Mouse (Mus musculus): Measurements from ENCODE around the gene Eif2a. TPM values are rescaled to one million over a fixed set of nuclear protein-coding genes. Genes with fewer than 3 reads are reported as not detected.

Eif2a gene
- polyA plus RNA-seq, 1 experiment from 2014 or later, result 48.1 TPM

DNA sequence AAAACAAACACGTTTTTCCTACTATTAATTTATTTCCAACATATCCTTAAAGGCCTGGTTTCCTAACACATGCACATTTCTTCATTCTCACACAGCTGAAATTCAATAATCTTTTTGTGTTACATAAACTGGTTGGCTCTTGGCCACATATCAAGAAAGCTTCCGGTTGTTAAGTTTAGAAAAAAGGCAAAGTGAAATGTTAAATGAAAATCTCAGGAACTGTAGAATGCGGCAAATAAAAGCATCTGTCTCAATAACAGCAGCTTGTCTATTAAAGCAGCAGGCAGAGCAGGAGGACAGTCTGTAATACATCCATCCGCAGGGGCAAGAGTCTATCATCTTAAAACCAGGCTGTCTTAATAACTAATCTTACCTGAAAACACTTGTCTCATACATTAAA is 1.4 kb upstream of the Eif2a start:
- H3K9me3 ChIP-seq, result no peaks in the 10 kb centered on the region
- H3K36me3 ChIP-seq, result peaks cover 6% of the 10 kb centered on the region; the same call in 1 of the 2 replicates
- H3K4me3 ChIP-seq (replicated peaks), result peak overlapping the region; percentile 98
- H3K27me3 ChIP-seq (replicated peaks), result no peaks in the 10 kb centered on the region
- peak overlapping the region; percentile 60 for H3K4me2 ChIP-seq
- H3K9ac ChIP-seq, result peak overlapping the region; percentile 98; the same call in 1 of the 2 replicates
- 33% methylated on average over 4 of the region's 4 CpGs for WGBS
- no peak for ATAC-seq (ENCODE audit: insufficient read depth, low FRiP score, low read depth)
- H3K27ac ChIP-seq, result no peak overlapping the region
- 0 out of 2 replicates have a peak, but pooled peaks cover 3% of the 10 kb centered on the region for H3K4me1 ChIP-seq

DNA sequence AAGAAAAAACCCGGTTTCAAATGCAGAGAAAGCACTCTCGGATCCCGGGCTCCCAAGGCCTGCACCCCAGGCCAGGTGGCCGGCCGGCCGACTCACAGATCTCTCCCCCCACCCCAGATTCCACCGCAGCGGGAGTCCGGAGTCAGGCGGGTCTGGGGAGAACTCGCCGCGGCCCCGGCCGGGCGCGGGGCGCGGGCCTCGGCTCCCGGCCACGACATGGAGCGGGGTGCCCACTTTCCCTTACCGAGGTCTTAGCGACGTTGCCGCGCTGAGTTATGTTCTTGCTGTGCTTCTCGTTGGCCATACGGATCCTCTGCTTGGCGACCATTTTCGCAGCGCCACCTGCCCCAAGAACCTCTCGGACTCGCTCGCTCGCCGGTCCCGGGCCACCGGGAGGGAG is 455 bp upstream of the Eif2a start:
- H3K27ac ChIP-seq, result peak overlapping the region; percentile 95
- no peaks in the 10 kb centered on the region for H3K27me3 ChIP-seq (replicated peaks)
- H3K4me3 ChIP-seq (replicated peaks), result peak overlapping the region; percentile 98
- peak overlapping the region; percentile 98 for H3K9ac ChIP-seq
- WGBS, result under 1% methylated on average over 40 of the region's 40 CpGs
- peak; percentile 24 for ATAC-seq (ENCODE audit: insufficient read depth, low FRiP score, low read depth)
- peaks cover 6% of the 10 kb centered on the region; the same call in 1 of the 2 replicates for H3K36me3 ChIP-seq
- H3K4me1 ChIP-seq, result 0 out of 2 replicates have a peak, but pooled peaks cover 3% of the 10 kb centered on the region
- no peaks in the 10 kb centered on the region for H3K9me3 ChIP-seq
- H3K4me2 ChIP-seq, result peak overlapping the region; percentile 60

DNA sequence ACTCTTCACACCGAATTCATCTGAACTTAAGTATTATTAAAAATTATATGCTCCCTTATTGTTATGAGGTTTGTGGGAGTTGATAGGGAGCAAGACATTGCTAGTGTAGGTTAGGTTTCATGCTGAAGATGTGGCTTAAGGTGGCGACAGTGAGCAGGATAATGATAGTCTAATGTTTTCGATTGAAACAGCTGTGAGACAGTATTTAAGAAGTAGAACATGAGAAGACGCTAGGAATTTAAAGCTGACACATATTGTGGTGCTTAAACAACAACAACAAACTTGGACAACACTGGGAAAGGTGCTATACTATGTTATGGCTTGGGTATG is 752 bp downstream of the Eif2a start:
- Histone ChIP-seq H3K4me2 (peak overlapping the region; percentile 69), H3K27me3 (replicated peaks) (no peaks in the 10 kb centered on the region), H3K36me3 (peaks cover 4% of the 10 kb centered on the region; the same call in 1 of the 2 replicates), H3K27ac (peak overlapping the region; percentile 95), H3K4me1 (0 out of 2 replicates have a peak, but pooled peaks cover 1% of the 10 kb centered on the region), H3K9ac (no peak overlapping the region), H3K9me3 (no peaks in the 10 kb centered on the region), H3K4me3 (replicated peaks) (peak overlapping the region; percentile 98)
- WGBS, result 2% methylated on average over 4 of the region's 4 CpGs
- no peak for ATAC-seq (ENCODE audit: insufficient read depth, low FRiP score, low read depth)

DNA sequence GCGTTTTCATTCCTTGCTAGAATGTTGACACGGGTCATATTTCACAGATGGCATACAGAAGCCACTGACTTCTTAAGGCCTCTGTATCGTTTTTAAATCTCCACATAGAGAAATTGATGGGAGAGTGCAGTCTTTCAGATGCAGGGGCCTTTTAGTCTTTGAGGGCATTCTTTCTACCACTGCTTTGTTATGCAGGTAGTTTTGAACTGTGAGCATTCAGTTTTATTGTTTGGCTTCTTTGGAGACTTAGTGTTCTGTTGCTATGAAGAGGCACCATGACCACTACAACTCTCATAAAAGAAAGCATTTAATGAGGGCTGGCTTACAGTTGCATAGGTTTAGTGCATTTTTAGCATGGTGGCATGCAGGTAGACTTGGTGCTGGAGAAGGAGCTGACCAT is 11.0 kb downstream of the Eif2a start:
- H3K4me1 ChIP-seq, result no peaks in the 10 kb centered on the region
- H3K9me3 ChIP-seq, result no peaks in the 10 kb centered on the region
- no peaks in the 10 kb centered on the region for H3K27me3 ChIP-seq (replicated peaks)
- no peak overlapping the region for H3K9ac ChIP-seq
- WGBS, result 83% methylated on average over 3 of the region's 3 CpGs
- ATAC-seq (ENCODE audit: insufficient read depth, low FRiP score, low read depth), result no peak
- no peak overlapping the region for H3K27ac ChIP-seq
- peaks cover 22% of the 10 kb centered on the region for H3K36me3 ChIP-seq
- no peak overlapping the region for H3K4me2 ChIP-seq
- no peak overlapping the region for H3K4me3 ChIP-seq (replicated peaks)

DNA sequence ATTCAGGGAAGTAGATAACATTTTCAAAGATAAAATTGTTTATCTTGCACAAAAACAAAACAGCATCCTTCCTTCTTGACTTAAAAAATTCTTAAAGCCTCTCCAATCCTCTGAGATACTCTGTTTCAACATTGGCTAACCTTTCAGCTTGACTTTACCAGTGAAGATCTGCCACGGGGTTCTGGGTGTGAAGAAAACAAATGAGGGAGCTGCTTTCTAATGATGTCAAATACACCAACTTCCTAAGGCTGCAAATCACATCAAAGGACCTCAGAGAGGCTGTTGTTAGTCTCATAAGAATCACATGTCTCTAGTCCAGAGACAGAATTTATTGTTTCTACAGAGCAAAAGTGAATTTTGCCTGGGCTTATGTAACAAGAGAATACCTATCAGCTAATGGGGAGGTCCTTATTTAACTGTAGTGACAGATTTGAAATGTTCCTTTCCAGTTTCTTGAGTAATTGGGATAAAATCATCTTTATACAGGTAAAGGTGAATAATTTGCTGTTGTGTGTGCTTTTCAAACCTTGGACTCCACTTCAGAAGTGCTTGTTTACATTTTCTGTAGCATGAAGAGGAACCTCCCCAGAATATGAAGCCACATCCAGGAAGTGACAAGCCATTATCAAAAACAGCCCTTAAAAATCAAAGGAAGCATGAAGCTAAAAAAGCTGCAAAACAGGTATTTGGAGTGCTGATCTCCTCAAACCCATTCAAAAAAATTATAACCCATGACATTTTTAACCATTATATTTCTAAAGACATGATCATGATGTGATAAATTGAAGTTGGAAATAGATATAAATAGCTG is 26.6 kb downstream of the Eif2a start:
- Histone ChIP-seq H3K27ac (no peak overlapping the region), H3K9me3 (no peaks in the 10 kb centered on the region), H3K4me2 (no peak overlapping the region), H3K9ac (no peak overlapping the region), H3K36me3 (peaks cover 34% of the 10 kb centered on the region), H3K4me3 (replicated peaks) (no peak overlapping the region), H3K27me3 (replicated peaks) (no peaks in the 10 kb centered on the region), H3K4me1 (no peaks in the 10 kb centered on the region)
- ATAC-seq (ENCODE audit: insufficient read depth, low FRiP score, low read depth), result no peak
- 65% methylated on average over 1 of the region's 1 CpGs for WGBS

DNA sequence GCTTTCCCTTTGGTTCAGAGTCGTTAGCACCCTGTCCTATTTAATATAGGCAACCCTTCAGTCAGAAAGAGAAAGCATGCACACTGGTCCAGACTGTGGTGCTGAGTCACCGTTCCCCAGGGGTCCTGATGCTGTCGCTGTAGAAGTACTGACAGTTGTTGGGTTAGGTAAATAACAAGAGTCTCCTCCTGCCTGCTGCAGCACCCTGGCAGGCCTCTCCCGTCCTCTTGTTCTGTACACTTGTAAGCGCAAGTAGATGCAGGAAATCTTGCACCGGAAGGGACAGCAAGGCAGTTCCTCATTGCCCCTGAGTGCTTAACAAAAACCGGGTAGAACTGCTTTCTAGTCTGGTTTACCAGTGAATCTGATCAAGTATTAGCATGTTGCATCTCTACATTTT is 31.0 kb downstream of the Eif2a start:
- no peak overlapping the region for H3K27ac ChIP-seq
- H3K4me2 ChIP-seq, result no peak overlapping the region
- H3K9ac ChIP-seq, result no peak overlapping the region
- no peak overlapping the region for H3K4me3 ChIP-seq (replicated peaks)
- H3K4me1 ChIP-seq, result no peaks in the 10 kb centered on the region
- WGBS, result 85% methylated on average over 7 of the region's 7 CpGs
- H3K27me3 ChIP-seq (replicated peaks), result no peaks in the 10 kb centered on the region
- H3K36me3 ChIP-seq, result peaks cover 23% of the 10 kb centered on the region
- no peak for ATAC-seq (ENCODE audit: insufficient read depth, low FRiP score, low read depth)
- no peaks in the 10 kb centered on the region for H3K9me3 ChIP-seq

DNA sequence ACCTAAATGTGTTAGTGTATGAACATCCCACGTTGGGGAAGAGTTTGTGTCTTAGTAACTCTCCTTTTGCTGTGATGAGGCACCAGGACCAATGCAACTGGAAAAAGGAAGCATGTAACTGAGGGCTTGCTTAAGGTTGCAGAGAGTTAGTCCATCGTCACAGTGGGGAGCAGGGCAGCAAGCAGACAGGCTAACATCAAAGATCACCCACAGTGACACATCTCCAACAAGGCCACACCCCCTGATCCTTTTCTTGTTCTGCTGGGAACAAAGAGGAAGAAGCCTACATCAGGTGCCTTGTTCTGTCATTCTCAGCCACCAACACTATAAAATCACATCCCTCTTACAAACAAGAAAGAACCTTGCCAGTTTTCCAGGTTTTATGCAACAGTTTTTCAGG is 34.3 kb downstream of the Eif2a start:
- no peaks in the 10 kb centered on the region for H3K27me3 ChIP-seq (replicated peaks)
- 42% methylated on average over 2 of the region's 2 CpGs for WGBS
- no peak overlapping the region for H3K4me2 ChIP-seq
- no peak for ATAC-seq (ENCODE audit: insufficient read depth, low FRiP score, low read depth)
- H3K9me3 ChIP-seq, result no peaks in the 10 kb centered on the region
- no peak overlapping the region for H3K9ac ChIP-seq
- no peak overlapping the region for H3K27ac ChIP-seq
- H3K36me3 ChIP-seq, result peaks cover 11% of the 10 kb centered on the region; the same call in 1 of the 2 replicates
- H3K4me3 ChIP-seq (replicated peaks), result no peak overlapping the region
- H3K4me1 ChIP-seq, result no peaks in the 10 kb centered on the region

DNA sequence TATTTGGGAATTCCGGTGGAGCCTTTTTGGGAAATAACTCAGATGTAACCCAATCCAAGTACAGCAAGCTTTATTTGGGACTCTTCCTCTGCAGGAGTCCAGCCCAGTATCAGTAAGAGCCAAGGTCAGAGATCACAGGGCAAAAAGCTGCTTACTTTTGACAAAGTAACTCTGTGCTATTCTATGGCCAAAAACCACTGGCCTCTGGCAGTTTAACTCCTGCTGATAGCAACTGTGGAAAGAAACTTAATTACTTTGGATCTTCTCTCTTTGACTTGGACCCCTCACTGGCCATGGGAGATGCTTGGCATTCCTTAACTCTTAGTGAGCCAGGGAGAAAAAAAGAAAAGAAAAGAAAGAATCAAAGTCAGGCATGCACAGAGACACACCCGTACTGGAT is 35.8 kb downstream of the Eif2a start:
- Histone ChIP-seq H3K4me2 (no peak overlapping the region), H3K36me3 (0 out of 2 replicates have a peak, but pooled peaks cover 7% of the 10 kb centered on the region), H3K27ac (no peak overlapping the region), H3K27me3 (replicated peaks) (no peaks in the 10 kb centered on the region), H3K4me3 (replicated peaks) (no peak overlapping the region), H3K4me1 (no peaks in the 10 kb centered on the region), H3K9me3 (no peaks in the 10 kb centered on the region), H3K9ac (no peak overlapping the region)
- WGBS, result 51% methylated on average over 2 of the region's 2 CpGs
- no peak for ATAC-seq (ENCODE audit: insufficient read depth, low FRiP score, low read depth)

DNA sequence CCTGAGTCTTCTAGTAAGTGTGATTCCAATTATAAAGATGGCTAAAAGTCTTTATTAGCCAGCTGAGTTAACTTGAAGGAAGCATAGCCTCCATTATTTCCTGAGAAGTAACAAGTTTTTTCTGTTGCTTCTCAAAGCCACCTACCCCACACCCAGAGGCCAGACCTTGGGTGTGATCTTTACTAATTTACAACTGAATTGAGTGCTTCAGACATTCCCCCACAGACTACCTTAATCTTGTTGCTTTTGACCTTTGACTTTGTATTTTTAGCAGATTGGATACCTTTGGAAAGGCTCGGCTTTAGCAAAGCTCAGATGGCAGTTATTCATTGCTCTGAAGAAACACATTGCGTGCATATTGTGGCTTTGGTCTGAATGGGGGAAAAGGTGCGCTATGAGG is 45.2 kb downstream of the Eif2a start:
- Histone ChIP-seq H3K4me1 (no peaks in the 10 kb centered on the region), H3K36me3 (no peaks in the 10 kb centered on the region), H3K9ac (no peak overlapping the region), H3K27me3 (replicated peaks) (no peaks in the 10 kb centered on the region), H3K4me3 (replicated peaks) (no peak overlapping the region), H3K4me2 (no peak overlapping the region), H3K27ac (no peak overlapping the region), H3K9me3 (no peaks in the 10 kb centered on the region)
- no peak for ATAC-seq (ENCODE audit: insufficient read depth, low FRiP score, low read depth)
- 73% methylated on average over 3 of the region's 3 CpGs for WGBS

DNA sequence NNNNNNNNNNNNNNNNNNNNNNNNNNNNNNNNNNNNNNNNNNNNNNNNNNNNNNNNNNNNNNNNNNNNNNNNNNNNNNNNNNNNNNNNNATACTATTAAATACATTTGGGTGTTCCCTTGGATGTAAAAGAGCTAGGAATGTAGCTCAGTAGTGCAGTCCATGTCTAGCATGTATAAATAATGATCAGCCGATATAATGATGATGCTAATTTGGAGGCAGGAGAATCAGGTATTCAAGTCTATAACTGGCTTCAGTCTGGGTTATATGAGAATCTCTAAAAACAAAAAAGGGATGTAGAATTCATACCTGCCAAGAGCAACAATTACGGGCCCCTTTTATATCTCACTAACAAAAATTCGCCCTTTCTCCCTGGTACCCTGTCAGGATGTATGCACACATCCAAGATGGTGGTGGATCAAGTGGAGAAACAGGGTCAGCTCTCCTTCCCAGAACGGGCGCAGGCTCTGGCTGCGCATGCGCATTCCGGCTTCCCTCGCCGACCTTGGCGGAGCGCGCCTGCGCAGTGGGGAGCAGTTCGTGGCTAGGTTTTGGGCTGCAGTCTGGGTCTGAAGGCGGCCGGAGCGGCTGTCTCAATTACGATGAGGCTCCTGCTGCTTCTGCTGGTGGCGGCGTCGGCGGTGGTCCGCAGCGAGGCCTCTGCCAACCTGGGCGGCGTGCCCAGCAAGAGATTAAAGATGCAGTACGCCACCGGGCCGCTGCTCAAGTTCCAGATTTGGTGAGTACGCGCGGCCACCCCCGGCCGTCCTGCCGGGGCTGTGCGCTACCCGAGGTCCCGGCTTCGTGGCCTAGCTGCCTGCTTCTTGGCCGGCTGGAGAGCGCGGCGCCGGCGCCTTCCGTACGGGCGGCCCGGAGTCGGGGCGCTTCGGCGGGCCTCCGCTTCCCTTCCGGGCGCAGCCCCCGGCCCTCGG is 50.8 kb downstream of the Eif2a start, which contains the start of gene Selenot:
TSS of gene Selenot (plus strand) at position 500 of the 930 bp plus-strand sequence.
- peak within 1 kb of the TSS; percentile 95 for H3K4me3 ChIP-seq (replicated peaks)
- peak within 1 kb of the TSS; percentile 54 for H3K4me2 ChIP-seq
- no peaks in the 10 kb centered on the region for H3K4me1 ChIP-seq
- H3K36me3 ChIP-seq, result 0 out of 2 replicates have a peak, but pooled peaks cover 3% of the 10 kb centered on the region
- peak; percentile 92 for ATAC-seq (ENCODE audit: insufficient read depth, low FRiP score, low read depth)
- 2% methylated on average over 59 of the region's 59 CpGs for WGBS
- peak within 1 kb of the TSS; percentile 99 for H3K9ac ChIP-seq
- H3K9me3 ChIP-seq, result no peaks in the 10 kb centered on the region
- H3K27me3 ChIP-seq (replicated peaks), result no peaks in the 10 kb centered on the region
- H3K27ac ChIP-seq, result peak within 1 kb of the TSS; percentile 99

DNA sequence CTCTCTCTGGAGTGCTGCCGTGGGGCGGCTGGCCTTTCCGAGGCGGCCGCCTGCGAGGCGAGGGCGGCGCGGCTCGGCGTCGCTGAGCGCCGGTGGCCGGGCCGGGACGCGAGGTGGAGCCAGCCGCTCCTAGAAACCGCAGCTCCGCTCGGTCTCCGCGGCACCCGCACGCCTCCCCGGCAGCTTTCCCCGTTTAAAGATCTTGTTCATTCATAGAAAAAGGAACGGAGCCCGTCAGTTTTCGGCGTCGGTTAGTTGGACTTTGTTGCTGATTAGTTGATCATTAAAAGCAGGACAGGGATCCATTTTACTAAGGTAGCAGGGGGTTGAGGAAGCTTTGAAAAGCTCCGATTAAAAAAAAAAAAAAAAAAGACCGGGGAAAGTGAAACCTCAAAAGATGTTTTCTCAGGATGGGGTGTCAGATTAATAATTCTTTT is 51.5 kb downstream of the Eif2a start:
- Histone ChIP-seq H3K27me3 (replicated peaks) (no peaks in the 10 kb centered on the region), H3K9me3 (no peaks in the 10 kb centered on the region), H3K36me3 (0 out of 2 replicates have a peak, but pooled peaks cover 3% of the 10 kb centered on the region), H3K4me1 (no peaks in the 10 kb centered on the region), H3K4me2 (peak overlapping the region; percentile 54), H3K27ac (peak overlapping the region; percentile 99), H3K4me3 (replicated peaks) (peak overlapping the region; percentile 95), H3K9ac (peak overlapping the region; percentile 99)
- peak; percentile 76 for ATAC-seq (ENCODE audit: insufficient read depth, low FRiP score, low read depth)
- WGBS, result under 1% methylated on average over 35 of the region's 36 CpGs
